Mouse (Mus musculus): ENCODE measurements around the gene Gm8439. TPM values are rescaled to one million over a fixed set of nuclear protein-coding genes. Genes with fewer than 3 reads are reported as not detected.
"Not testable (repeated sequence)": the region's sequence is repeated elsewhere in the genome, so short reads cannot be mapped to it uniquely, and the experiment has no call there.

Gene Gm8439
- total RNA-seq (2022): not detected

DNA sequence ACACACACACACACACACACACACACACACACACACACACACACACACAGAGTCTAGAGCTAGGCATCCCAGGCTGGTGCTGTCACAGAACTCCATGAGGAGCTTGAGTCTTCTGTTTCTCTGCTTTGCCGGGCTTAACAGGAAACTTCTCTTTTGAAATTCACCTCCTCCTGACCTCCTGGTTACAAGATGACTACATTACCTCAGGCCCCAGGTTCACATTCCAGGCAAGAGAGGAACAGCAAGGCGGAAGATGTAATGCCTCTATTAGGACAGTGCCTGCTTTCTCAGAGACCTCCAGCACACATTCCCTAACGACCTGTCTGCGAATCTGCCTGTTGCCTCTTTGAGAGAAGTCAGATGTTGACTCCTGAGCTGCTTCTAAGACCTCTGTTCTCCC lies at the start of gene Gm8439:
Gm8439 (plus strand) TSS at position 301 of the 400 bp plus-strand sequence.
- DNase-seq (ENCODE audit: low spot score in 2 of 2): no peak

DNA sequence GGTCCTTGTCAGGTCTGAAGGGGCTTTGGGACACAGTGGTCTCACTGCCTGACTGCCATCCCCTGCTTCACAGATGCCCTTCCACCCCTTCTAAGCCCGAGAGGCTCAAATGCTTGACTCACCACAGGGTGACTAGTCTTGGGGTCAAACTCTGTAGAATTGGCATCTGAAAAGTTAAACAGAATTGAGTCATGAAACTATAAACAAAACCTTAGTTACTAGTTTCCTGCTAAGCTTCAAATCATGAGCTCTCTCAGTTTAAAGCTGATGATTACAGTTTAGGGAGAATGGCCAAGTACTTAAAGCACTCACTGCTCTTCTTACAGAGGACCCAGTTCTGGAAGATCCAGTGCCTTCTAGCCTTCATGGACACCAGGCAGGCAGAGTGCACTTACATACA lies 43.6 kb upstream of the Gm8439 start:
- no peak for DNase-seq (ENCODE audit: low spot score in 2 of 2)

DNA sequence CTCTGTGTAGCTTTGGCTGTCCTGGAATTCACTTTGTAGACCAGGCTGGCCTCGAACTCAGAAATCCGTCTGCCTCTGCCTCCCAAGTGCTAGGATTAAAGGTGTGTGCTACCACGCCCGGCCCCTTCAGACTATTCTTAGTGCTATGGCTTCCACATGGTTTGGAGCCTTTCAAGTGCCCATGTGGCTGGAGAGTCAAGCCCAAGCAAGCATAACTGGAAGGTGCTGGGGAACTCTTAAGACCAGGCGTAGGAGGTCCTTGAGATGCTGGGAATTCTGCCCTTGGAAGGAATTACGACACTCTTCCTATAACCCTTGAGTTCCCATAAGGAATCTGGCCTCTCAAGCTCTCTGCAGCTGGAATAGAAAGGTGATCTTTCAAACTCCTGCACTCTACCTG lies 32.0 kb upstream of the Gm8439 start:
- DNase-seq (ENCODE audit: low spot score in 2 of 2): no peak

DNA sequence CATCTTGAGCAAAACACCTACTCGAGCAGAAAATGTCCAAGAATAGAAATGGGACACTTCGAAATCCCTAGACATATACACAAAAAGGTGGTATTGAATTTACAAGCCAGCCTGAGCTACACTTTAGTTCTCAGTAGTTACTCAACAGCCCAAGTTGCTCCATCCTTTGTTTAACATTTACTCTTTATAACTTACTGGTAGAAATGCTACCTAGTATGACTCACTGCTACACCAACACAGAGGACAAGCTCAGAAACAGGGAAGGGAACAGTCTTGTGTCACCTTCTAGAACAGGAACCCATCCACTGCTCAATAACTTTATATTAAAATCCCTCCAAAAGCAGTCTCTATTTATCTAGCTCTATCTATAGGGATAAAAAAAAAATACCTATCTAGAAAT lies 22.8 kb upstream of the Gm8439 start:
- DNase-seq (ENCODE audit: low spot score in 2 of 2): no peak

DNA sequence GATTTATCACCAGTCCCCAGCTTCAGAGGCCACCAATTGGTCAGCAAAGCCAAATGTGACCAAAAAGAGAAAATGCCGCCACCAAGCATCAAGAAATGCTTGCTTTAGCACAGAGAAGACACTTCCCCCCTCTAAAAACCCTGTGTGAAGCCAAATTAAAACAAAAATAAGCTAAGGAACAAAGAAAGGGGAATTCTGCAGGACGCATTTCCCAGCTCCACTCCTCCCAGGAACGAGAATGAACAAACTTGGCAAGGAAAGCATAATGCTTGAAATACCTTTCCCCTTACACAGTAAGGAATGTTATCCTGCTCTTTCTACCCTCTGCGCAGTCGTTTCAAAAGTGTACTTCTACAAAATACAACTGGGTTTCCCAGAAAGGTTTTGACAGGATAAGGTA lies 20.5 kb upstream of the Gm8439 start:
- DNase-seq (ENCODE audit: low spot score in 2 of 2): no peak

DNA sequence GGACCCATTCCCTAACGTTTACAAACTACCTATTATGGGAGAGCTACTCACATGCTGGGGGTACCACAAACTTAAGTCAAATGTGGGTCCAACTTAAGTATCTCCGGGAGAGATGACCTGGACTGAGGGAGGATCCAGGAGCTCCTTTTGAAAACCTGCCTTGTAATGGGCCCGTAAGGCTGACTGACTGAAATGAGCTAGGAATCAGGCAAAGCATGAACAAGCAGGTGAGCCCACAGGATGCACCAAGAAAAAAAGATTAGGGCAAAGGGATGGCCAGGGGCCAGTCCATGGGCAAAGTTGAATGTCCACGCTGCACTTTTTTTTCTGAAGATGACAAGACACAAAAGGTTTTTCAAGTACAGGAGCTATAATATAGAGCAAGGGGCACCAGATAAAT lies 19.5 kb upstream of the Gm8439 start:
- DNase-seq (ENCODE audit: low spot score in 2 of 2): no peak

DNA sequence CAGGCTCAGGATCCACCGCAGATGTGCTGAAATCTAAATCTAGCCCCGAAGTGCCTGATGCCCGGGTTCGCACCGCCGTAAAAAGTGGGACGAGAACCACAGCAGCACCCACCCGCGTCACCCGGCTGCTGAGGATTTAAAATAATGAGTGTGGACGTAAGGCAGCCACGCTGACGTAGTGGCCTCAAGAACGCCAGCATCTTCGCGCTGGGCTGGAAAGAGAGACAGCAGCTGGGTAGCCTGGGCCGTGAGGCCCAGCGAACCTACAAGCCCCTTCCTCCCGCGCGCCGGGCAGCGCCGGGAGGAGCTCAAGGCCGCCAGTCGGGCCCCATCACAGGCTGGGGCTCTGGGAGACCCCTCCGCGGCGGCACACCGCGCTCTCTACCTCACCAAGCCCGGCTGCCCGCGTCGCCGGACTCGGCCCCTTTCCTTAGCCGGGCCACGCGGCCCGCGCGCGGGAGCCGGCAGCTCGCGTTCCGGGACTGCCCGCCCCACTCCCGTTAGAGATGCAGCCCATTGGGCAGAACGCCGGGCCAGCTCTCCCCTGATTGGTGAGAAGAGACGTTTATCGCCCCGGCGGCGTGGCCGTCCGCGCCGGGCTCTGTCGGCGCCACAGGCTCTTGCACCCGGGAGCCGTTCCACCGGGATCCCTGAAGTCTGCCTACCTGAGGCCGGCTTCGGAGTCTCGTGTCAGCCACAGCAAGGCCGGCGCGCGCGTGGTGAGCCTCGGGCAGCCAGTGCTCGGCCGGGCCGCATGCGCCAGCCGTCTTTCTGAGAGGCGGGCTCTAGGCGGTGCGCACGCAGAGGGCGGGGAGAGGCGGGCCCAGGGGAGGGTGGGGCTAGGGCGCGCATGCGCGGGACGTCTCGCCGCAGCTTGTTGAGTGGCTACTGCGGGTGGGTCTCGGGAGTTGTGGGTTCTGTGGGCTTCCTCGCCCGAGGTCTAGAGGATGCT lies 18.8 kb upstream of the Gm8439 start, which contains the start of gene Ctps:
Ctps (minus strand) TSS at position 791 of the 952 bp plus-strand sequence.
- DNase-seq (ENCODE audit: low spot score in 2 of 2): peak; percentile 89 to 92

DNA sequence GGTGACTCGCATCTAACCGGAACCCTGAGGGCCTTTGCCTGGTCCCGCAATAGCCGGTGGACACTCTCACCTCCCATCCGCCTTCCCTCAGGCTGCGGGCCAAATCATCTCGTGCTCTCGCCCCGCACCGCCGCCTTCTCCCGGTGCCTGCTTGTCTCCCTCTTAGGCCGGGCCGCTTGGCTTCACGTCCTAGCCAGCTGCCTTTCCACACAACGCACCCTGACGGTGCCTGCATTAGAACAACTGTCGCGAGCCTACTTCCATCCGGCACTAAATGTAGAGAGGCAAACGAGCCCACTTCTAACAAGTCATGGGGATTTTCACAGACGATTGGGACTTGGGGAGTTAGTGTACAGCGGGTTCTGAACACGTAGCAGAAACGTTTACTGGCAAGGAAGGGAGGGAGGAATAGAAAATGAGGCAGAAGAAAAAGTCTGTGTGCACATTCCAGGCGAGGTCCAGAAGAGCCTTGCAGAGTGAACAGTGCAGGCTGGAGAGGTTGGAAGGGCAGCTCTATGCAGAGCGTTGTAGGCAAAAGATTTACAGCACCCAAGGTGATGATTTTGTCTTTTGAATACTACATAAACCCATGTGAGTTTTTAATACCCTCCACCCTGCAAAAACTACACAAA lies 18.0 kb upstream of the Gm8439 start:
- no peak for DNase-seq (ENCODE audit: low spot score in 2 of 2)

DNA sequence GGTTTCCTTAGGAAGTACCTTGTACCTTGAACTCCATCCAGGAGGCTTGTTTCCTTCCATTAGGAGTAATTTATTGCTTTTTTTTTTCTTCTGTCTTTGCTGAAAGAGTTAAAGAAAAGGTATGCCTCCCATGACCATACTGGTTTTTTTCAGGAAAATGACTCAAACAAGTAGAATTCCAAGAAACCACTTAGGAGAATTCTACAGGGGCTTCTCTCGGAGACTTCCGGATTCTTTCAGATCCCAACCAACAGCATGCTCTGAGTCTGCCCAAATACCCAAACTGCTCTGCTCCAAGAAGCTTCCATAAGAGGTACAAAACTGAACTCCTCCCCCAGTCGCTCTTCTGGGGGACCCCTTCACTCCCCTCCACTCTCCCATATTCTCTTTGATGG lies 17.5 kb upstream of the Gm8439 start:
- no peak for DNase-seq (ENCODE audit: low spot score in 2 of 2)

DNA sequence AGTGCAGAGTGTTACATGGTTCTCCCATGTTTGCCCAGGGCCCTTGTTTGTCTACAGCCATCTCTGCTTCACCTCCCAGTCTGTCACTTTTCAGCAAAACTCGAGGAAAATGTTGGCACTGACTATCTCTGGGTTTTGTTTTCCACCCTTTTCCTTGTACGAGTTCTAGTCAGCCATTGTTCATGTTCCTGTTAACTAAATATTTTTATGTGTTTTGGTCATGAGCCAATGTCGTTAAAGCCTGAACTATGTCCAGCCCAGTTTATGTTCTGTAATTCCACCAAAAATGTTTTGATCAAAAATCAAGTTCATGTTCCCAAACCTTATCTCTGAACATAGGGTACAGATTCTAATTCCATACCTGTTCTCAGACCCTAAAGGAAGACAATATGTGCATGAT lies 16.9 kb upstream of the Gm8439 start:
- no peak for DNase-seq (ENCODE audit: low spot score in 2 of 2)

DNA sequence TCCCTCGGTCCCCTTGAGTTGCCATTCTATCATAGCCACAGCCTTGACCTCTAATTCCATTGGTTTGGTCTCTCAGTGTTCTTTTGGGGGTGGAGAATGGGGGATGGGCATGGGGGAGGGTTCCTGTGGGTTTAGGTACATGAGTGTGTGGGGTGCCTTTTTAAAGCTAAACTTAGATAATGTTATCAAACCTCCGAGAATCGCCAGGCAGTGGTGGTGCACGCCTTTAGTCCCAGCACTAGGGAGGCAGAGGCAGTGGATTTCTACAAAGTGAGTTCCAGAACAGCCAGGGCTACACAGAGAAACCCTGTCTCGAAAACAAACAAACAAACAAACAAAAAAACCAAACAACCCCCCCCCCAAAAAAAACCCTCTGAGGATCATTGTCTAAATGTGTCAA lies 7.7 kb upstream of the Gm8439 start:
- DNase-seq (ENCODE audit: low spot score in 2 of 2): no peak

DNA sequence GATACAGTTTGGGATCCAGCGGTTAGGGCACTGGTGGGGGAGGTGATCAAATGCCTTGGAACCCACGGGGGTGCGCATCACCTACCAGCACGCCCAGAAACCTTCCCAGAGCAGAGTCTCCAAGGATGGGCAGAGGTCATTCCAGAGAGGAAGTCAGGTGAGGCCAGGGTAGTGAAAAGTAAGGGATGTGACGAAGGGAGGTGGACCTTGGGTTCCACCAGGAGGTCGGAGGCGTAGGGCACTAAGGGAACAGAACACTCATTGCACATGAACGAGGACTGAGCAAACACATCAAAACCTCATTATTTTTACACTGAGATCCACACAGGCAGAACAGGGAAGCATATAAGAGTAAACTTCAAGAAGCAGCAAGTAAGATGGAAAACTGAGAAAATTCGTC lies 6.8 kb upstream of the Gm8439 start:
- DNase-seq (ENCODE audit: low spot score in 2 of 2): no peak

DNA sequence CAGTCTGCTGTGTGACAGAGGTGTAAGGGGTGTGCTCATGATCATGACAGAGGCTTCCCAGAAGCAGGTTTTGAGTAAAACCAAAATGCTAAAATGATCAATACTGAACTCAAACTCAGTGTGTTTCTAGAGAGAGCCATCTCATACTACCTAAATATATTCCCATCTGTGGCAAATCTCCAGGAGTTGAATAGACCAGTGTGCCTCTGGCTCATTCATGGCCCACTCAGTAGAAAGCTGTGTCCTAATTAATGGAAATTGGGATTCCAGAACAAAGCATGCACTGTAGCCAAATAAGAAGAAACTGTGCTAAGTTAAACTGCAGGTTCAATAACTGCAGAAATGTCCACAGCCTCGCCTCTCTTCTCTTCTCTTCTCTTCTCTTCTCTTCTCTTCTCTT lies 1.6 kb upstream of the Gm8439 start:
- no peak for DNase-seq (ENCODE audit: low spot score in 2 of 2)

DNA sequence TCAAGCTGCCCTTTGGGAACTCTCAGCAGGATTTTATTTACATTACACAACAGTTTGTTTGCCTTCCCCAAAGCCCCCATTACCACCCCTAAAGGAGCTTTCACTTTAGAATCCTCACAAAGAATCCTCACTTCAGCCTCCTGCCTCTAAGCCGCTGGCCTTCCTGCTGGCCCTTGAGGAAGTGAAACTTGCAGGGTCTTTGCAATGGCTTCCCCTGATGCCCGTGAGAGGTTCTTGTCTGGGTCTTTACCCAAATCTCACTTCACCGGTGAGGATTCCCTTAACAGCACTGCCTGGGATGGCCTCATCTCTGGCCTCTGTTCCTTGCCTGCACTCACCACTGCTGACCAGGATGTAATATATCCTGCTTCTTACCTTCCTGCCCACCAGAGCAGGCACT lies 525 bp downstream of the Gm8439 start:
- no peak for DNase-seq (ENCODE audit: low spot score in 2 of 2)

DNA sequence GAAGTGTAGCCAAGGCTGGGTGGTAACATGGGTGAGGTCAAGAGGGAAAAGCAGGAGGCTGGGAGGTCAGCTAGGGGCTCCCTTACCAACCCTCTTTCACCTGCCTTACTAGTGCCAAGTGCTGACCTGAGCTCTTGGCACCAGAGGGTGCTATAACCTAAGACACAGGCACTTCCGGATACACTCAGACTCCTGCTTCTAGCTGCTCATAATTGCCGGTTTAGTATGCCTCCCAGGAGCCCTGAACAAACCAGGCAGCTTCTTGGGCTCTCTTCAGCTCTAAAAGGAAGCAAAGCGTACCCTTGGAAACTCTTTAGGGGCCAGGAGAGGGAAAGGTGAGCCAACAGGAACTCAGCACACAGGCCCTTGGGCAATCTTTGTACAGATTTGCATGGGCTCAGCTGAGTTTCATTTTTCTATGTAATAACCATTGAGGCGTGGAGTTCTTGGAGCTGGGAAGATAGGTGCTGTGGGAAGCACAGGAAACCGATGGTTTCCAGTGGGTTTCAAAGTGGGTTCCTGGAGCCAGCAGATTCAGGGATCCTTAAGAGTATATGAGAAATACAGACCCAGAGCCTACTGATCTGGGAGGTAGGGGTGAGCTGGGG lies 1.4 kb downstream of the Gm8439 start:
- DNase-seq (ENCODE audit: low spot score in 2 of 2): peak in 1 of 2 experiments; percentile 63

DNA sequence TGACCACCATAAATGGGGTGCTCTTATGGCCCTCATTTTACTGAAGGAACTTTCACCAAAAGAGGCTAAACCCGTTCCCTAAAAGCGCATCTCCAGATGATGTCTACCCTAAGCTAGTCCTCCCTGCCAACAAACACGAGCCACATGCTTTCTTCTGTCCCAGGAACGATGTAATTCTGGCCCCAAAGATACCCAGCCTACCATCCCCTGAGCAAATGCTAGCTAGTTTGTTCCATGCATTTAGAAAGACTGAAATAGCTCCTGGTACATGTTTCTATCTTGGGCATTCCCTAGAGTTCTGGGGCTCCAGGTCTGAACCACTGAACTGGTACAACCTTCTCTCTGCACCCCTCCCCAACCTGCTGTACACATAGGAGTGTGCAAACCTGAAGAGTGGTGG lies 2.4 kb downstream of the Gm8439 start:
- no peak for DNase-seq (ENCODE audit: low spot score in 2 of 2)

DNA sequence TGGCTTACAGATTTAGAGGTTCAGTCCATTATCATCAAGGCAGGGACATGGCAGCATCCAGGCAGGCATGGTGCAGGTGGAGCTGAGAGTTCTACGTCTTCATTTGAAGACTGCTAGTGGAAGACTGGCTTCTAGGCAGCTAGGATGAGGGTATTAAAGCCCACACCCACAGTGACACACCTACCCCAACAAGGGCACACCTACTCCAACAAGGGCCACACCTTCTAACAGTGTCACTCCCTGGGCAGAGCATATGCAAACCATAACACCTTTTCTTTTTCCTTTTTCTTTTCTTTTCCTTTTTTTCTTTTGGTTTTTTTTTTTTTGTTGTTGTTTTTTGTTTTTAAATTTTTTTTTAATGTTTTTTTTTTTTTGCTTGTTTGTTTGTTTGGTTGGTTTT lies 7.7 kb downstream of the Gm8439 start:
- DNase-seq (ENCODE audit: low spot score in 2 of 2): not testable (repeated sequence)

DNA sequence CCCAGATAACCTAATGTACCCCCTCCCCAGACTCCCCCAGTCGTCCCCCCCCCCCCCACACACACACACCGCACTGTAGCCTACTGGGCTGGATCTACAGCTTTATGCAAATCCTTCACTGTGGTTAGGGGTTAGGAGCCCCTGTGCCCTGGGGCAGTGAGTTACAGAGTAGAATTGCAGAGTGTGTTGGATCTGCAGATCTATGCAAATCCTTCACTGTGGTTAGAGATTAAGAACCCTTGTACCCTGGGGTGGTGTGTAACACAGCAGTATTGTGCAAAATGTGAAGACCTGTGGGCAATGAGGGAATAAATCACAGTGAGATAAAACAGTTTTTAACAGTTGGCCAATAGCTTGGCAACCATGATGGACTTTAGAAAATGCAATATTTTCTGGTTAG lies 10.4 kb downstream of the Gm8439 start:
- no peak for DNase-seq (ENCODE audit: low spot score in 2 of 2)

DNA sequence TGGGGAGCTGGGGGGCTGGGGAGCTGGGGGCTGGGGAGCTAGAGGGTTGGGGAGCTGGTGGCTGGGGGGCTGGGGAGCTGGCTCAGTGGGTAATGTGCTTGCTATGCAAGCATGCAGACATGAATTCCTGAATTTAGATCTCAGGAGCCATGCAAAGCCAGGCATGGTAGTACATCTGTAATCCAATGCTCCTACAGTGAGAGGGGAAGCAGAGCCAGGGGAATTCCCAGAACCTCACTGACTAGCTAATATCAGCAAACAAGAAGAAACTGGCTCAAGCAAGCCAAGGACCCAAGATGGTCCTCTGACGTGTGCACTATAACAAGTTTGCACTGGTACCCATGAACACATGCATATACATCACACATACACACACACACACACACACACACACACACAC lies 13.2 kb downstream of the Gm8439 start:
- DNase-seq (ENCODE audit: low spot score in 2 of 2): no peak

DNA sequence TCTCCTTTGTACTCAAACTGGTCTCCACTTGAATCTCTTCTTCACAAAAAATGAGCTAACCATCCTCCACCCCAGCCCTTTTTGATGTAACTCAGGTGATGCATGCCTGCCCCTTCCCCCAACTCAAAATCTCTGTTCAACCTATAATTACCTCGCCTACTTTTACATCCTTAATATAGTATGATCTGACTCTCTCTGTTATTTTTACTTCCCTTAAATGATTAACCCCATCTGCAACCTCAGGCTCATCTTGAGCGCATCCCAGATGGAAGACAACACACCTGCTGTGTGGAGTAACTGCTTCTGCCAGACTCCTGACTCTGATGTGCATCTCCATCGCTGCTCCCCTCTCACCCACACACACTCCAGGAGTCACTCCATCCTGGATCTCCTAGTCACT lies 14.1 kb downstream of the Gm8439 start:
- no peak for DNase-seq (ENCODE audit: low spot score in 2 of 2)

DNA sequence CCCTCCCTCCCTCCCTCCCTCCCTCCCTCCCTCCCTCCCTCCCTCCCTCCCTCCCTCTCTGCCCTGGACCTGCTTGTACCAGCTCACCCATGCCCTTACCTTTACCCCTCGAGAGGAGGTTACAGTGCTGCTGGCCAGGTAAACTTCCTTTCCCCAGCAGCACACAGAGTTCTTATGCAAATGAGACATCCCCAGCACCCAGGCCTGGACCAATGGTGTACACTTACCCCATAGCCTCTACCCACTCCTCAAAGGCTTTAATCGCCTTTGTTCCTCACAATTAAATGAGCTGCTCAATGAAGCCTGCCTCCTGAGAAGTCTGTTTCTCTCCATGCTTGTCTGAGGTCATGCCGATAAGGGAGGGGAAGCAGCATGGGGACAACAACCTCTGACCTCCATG lies 18.4 kb downstream of the Gm8439 start:
- DNase-seq (ENCODE audit: low spot score in 2 of 2): no peak

DNA sequence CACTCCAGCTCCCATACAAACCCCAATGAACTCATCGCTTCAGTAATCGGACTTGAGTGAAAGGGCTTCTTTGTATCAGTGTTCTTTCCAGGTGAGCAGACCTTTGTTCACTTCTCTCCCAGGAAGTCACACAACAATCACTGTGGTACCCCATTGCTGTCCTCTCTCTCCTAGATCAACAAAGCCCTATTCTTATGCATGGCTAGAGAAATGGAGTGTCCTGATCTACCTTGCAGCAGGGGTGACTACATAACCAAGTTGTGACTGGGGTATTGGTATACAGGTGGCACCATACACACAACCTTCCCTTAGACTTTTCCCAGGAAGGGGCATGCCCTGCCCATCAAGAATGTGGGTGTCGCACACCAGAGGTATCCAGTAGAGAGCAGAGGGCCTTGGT lies 22.5 kb downstream of the Gm8439 start:
- DNase-seq (ENCODE audit: low spot score in 2 of 2): no peak
